Mouse (Mus musculus) megakaryocyte, embryonic 14.5 days (primary cell): Measurements from ENCODE around the gene Fxyd6.

Experiments used
- FLI1 ChIP-seq: IDR thresholded peaks from 2 replicates; pipeline ENCODE4 v1.6.1; 2012; ENCODE audit warnings: low read length, inconsistent platforms, mixed read lengths
- GATA1 ChIP-seq: IDR thresholded peaks from 3 replicates; pipeline ENCODE4 v1.6.1; 2012; ENCODE audit warnings: mixed read lengths, low read length, inconsistent platforms, borderline replicate concordance

GRCm38 (mm10) chr9:45402957-45403356 lies 33.0 kb downstream of the Fxyd6 start:
- TF ChIP-seq FLI1 (no peak), GATA1 (no peak)
